Mouse (Mus musculus) lung, adult 18-20 months (tissue): ENCODE results near the gene Olfr715b.
"Not testable (repeated sequence)": the region's sequence is repeated elsewhere in the genome, so short reads cannot be mapped to it uniquely, and the experiment has no call there.

Experiments used
- DNase-seq, 2 experiments: peaks; one replicate each; pipeline ENCODE4 v3.0.0; 2022; ENCODE audit warnings: mixed read lengths in 2 of 2

Olfr715b gene

GRCm38 (mm10) chr7:107110269-107110668 lies at the start of gene Olfr715b:
Olfr715b (minus strand) TSS chr7:107110369.
- DNase-seq = not testable (repeated sequence)

- not testable (repeated sequence) for DNase-seq
Observed at GRCm38 (mm10) chr7:107138027-107138426, 27.9 kb upstream of the Olfr715b start, which contains the start of gene Olfr716. Olfr716 (plus strand) TSS chr7:107138327.

DNA sequence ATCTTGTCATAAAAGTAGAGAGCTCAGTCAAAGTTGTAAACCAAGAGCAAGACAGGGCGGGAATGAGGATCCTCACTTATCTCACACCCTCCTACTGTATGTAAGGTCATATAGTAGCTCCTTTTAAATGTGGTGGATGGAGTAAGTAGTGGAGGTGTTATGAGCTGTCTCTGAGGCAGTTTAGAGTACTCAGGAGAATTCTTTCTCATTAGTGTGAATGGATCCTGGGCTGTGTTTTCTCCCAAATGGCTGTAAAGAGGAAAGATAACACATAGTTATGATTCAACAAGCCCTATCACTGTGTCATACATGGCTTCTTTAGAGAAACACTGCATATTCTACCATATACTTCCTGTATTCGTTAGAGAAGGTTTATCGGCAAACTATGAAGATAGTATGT lies 20.8 kb upstream of the Olfr715b start, which contains the start of gene Olfr715:
Olfr715 (minus strand) TSS at position 101 of the 400 bp plus-strand sequence.
- DNase-seq = not testable (repeated sequence)

- DNase-seq = no peak
Observed at GRCm38 (mm10) chr7:107092920-107093319, 17.2 kb downstream of the Olfr715b start, which contains the start of gene Olfr17. Olfr17 (plus strand) TSS chr7:107093220.

DNA sequence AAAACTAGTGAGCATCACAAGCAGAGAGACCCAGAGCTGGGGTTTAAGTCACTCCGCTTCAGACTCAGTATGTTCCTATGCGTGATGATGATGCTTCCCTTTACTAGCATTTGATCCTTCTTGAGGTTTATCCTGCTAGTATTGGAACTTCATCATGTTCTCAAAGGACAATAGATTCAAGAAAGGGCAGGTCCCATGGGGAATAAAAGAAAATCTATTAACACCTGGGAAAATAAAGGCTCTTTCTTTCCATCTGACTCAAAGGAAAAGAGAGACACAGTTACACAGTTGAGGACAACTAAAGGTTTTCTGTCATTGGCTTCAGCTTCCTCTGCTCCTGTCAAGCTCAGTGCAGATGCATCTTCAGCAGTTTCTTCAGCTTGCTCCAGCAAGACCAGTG lies 39.5 kb downstream of the Olfr715b start, which contains the start of gene Olfr714:
Olfr714 (plus strand) TSS at position 301 of the 400 bp plus-strand sequence.
- DNase-seq = no peak
